Comparison of ENCODE assay signal across 17 mouse cellular contexts in genomic region chr13:73735270-73735669, GRCm38 (mm10). TPM values are rescaled to one million over a fixed set of nuclear protein-coding genes. Genes with fewer than 3 reads are reported as not detected.
DNase-seq lines count a peak whose midpoint lies in the region; ATAC-seq lines count a peak whose summit lies in the region.
"Had no signal": no experiment of that assay in that cellular context is flagged by ENCODE, and none has a peak within 500 bp of the region (broad histone marks: within the 10 kb centered on the region; RNA-seq: fewer than 3 reads in every experiment).

No protein-coding gene starts in this region.

- no peak for ATAC-seq in heart, embryonic 12.5 days (ENCODE audit: insufficient number of reproducible peaks, low FRiP score)
- ATAC-seq in liver, embryonic 15.5 days (ENCODE audit: insufficient read depth), result peak; percentile 56
- ATAC-seq in liver, embryonic 12.5 days, result no peak; the same call in 1 of the 2 replicates
- peak; percentile 22; the same call in 1 of the 2 replicates for ATAC-seq in limb, embryonic 13.5 days (ENCODE audit: low FRiP score, low read depth)
- ATAC-seq in stomach, embryonic 14.5 days (ENCODE audit: insufficient number of reproducible peaks, insufficient read depth, low FRiP score, low read depth), result peak; percentile 33; the same call in 1 of the 2 replicates
- ATAC-seq: midbrain, embryonic 16.5 days had no signal

- 80% methylated on average over 8 of the region's 8 CpGs for WGBS in heart, embryonic 12.5 days
- WGBS in liver, embryonic 15.5 days (ENCODE audit: insufficient replicate concordance), result 55% methylated on average over 8 of the region's 8 CpGs
- 69% methylated on average over 8 of the region's 8 CpGs for WGBS in liver, embryonic 12.5 days (ENCODE audit: insufficient replicate concordance)
- WGBS in limb, embryonic 13.5 days, result 52% methylated on average over 8 of the region's 8 CpGs
- 47% methylated on average over 8 of the region's 8 CpGs for WGBS in stomach, embryonic 14.5 days

- H3K27me3 ChIP-seq in heart, embryonic 12.5 days (replicated peaks), result peaks cover 31% of the 10 kb centered on the region
- peaks cover 37% of the 10 kb centered on the region for H3K27me3 ChIP-seq in liver, embryonic 15.5 days
- peaks cover 45% of the 10 kb centered on the region for H3K27me3 ChIP-seq in liver, embryonic 12.5 days (replicated peaks)
- peaks cover 17% of the 10 kb centered on the region for H3K27me3 ChIP-seq in limb, embryonic 13.5 days
- H3K27me3 ChIP-seq in stomach, embryonic 14.5 days (ENCODE audit: control insufficient read depth, insufficient read depth, low read length), result no peaks in the 10 kb centered on the region

- no peaks in the 10 kb centered on the region for H3K36me3 ChIP-seq in heart, embryonic 12.5 days
- H3K36me3 ChIP-seq in liver, embryonic 15.5 days (replicated peaks), result no peaks in the 10 kb centered on the region
- no peaks in the 10 kb centered on the region for H3K36me3 ChIP-seq in liver, embryonic 12.5 days
- no peaks in the 10 kb centered on the region for H3K36me3 ChIP-seq in limb, embryonic 13.5 days
- no peaks in the 10 kb centered on the region for H3K36me3 ChIP-seq in stomach, embryonic 14.5 days (ENCODE audit: control insufficient read depth, insufficient read depth, low read length)
- H3K36me3 ChIP-seq: embryonic facial prominence, embryonic 10.5 days; hindbrain, embryonic 12.5 days; neural tube, embryonic 13.5 days had no signal

- no peak overlapping the region for H3K4me3 ChIP-seq in heart, embryonic 12.5 days
- no peak overlapping the region for H3K4me3 ChIP-seq in liver, embryonic 15.5 days (replicated peaks)
- no peak overlapping the region for H3K4me3 ChIP-seq in liver, embryonic 12.5 days
- H3K4me3 ChIP-seq in limb, embryonic 13.5 days, result no peak overlapping the region
- no peak overlapping the region for H3K4me3 ChIP-seq in stomach, embryonic 14.5 days (ENCODE audit: low read depth, low read length)
- H3K4me3 ChIP-seq: embryonic facial prominence, embryonic 10.5 days; hindbrain, embryonic 12.5 days; left cerebral cortex, adult 2 months; neural tube, embryonic 13.5 days had no signal

- no peak overlapping the region for H3K27ac ChIP-seq in heart, embryonic 12.5 days (ENCODE audit: poor library complexity, severe bottlenecking)
- no peak overlapping the region for H3K27ac ChIP-seq in liver, embryonic 15.5 days (replicated peaks)
- H3K27ac ChIP-seq in liver, embryonic 12.5 days, result no peak overlapping the region
- no peak overlapping the region for H3K27ac ChIP-seq in limb, embryonic 13.5 days
- no peak overlapping the region for H3K27ac ChIP-seq in stomach, embryonic 14.5 days (ENCODE audit: low read length)
- H3K27ac ChIP-seq: embryonic facial prominence, embryonic 10.5 days; hindbrain, embryonic 12.5 days; kidney, postnatal 0 days; left cerebral cortex, adult 2 months; neural tube, embryonic 13.5 days had no signal

- peaks cover 8% of the 10 kb centered on the region for H3K4me1 ChIP-seq in heart, embryonic 12.5 days (replicated peaks)
- H3K4me1 ChIP-seq in liver, embryonic 15.5 days (replicated peaks), result 0 out of 2 replicates have a peak, but pooled peaks cover 5% of the 10 kb centered on the region
- peaks cover 8% of the 10 kb centered on the region; the same call in 1 of the 2 replicates for H3K4me1 ChIP-seq in liver, embryonic 12.5 days
- peaks cover 18% of the 10 kb centered on the region for H3K4me1 ChIP-seq in limb, embryonic 13.5 days
- H3K4me1 ChIP-seq in stomach, embryonic 14.5 days (ENCODE audit: control insufficient read depth, insufficient read depth, low read length), result no peaks in the 10 kb centered on the region

- no peak overlapping the region for H3K9ac ChIP-seq in heart, embryonic 12.5 days
- no peak overlapping the region for H3K9ac ChIP-seq in liver, embryonic 15.5 days
- H3K9ac ChIP-seq in liver, embryonic 12.5 days, result no peak overlapping the region
- H3K9ac ChIP-seq in limb, embryonic 13.5 days, result no peak overlapping the region
- H3K9ac ChIP-seq in stomach, embryonic 14.5 days (replicated peaks; ENCODE audit: low read depth, low read length), result no peak overlapping the region
- H3K9ac ChIP-seq: hindbrain, embryonic 12.5 days; neural tube, embryonic 13.5 days had no signal

- intact Hi-C loops in left cerebral cortex, postnatal 4 days (cut with DNase I), result no loop called here

- peak; percentile 92 for DNase-seq in heart, adult 11 months
- no peak for DNase-seq in left cerebral cortex, postnatal 4 days
- DNase-seq in embryo, embryonic 10 days (ENCODE audit: low spot score), result no peak
- DNase-seq: adrenal gland, adult 2 months; cerebellum, adult 9-11 months; retina, postnatal 1 day had no signal

- H3K4me2 ChIP-seq in heart, embryonic 12.5 days, result no peak overlapping the region
- H3K4me2 ChIP-seq in liver, embryonic 15.5 days, result no peak overlapping the region
- no peak overlapping the region for H3K4me2 ChIP-seq in liver, embryonic 12.5 days
- H3K4me2 ChIP-seq in limb, embryonic 13.5 days (replicated peaks), result no peak overlapping the region
- no peak overlapping the region for H3K4me2 ChIP-seq in stomach, embryonic 14.5 days (replicated peaks; ENCODE audit: low read depth, low read length)
- H3K4me2 ChIP-seq: hindbrain, embryonic 12.5 days; neural tube, embryonic 13.5 days had no signal

- H3K9me3 ChIP-seq in heart, embryonic 12.5 days (replicated peaks), result no peaks in the 10 kb centered on the region
- H3K9me3 ChIP-seq in liver, embryonic 15.5 days (replicated peaks), result no peaks in the 10 kb centered on the region
- no peaks in the 10 kb centered on the region for H3K9me3 ChIP-seq in liver, embryonic 12.5 days (replicated peaks)
- H3K9me3 ChIP-seq in limb, embryonic 13.5 days, result no peaks in the 10 kb centered on the region
- H3K9me3 ChIP-seq in stomach, embryonic 14.5 days (ENCODE audit: control insufficient read depth, low read depth, low read length), result no peaks in the 10 kb centered on the region
- H3K9me3 ChIP-seq: embryonic facial prominence, embryonic 10.5 days; hindbrain, embryonic 12.5 days; neural tube, embryonic 13.5 days had no signal

RNA-seq across cellular contexts. Expression of gene Slc12a7, which starts 2.4 kb away (rescaled TPM):
- 52.1 and 53.2 TPM in 2 replicates for polyA plus RNA-seq in heart, embryonic 12.5 days (2016; fragmentation: Nextera tagmentation; extraction: Ambion mirVana)
- polyA plus RNA-seq in liver, embryonic 15.5 days (2015; fragmentation: Nextera tagmentation; extraction: Ambion mirVana), result 9.2 and 11.2 TPM in 2 replicates
- 10.8 and 11.1 TPM in 2 replicates for polyA plus RNA-seq in liver, embryonic 12.5 days (2016; fragmentation: Nextera tagmentation; extraction: Ambion mirVana)
- 25.6 and 28.2 TPM in 2 replicates for polyA plus RNA-seq in limb, embryonic 13.5 days (2015; fragmentation: Nextera tagmentation; extraction: Ambion mirVana)
- 20.1 and 21.8 TPM in 2 replicates for polyA plus RNA-seq in stomach, embryonic 14.5 days (2014; fragmentation: Nextera tagmentation; extraction: Ambion mirVana)
- 10 to 100 TPM; 12.1 to 12.3 TPM for total RNA-seq in left cerebral cortex, postnatal 4 days (2021)

RNA-seq across cellular contexts. Expression of gene Slc6a19, which starts 30.6 kb away (rescaled TPM):
- polyA plus RNA-seq in heart, embryonic 12.5 days (2016; fragmentation: Nextera tagmentation; extraction: Ambion mirVana), result not detected in 2 replicates
- polyA plus RNA-seq in liver, embryonic 15.5 days (2015; fragmentation: Nextera tagmentation; extraction: Ambion mirVana), result 0.83 and 1.0 TPM in 2 replicates
- polyA plus RNA-seq in liver, embryonic 12.5 days (2016; fragmentation: Nextera tagmentation; extraction: Ambion mirVana), result 0.45 and 0.47 TPM in 2 replicates
- 0.04 and 0.05 TPM in 2 replicates for polyA plus RNA-seq in limb, embryonic 13.5 days (2015; fragmentation: Nextera tagmentation; extraction: Ambion mirVana)
- not detected in 2 replicates for polyA plus RNA-seq in stomach, embryonic 14.5 days (2014; fragmentation: Nextera tagmentation; extraction: Ambion mirVana)
- total RNA-seq in left cerebral cortex, postnatal 4 days (2021), result not detected

RNA-seq across cellular contexts. Expression of gene Slc6a18, which starts 57.4 kb away (rescaled TPM):
- polyA plus RNA-seq in heart, embryonic 12.5 days (2016; fragmentation: Nextera tagmentation; extraction: Ambion mirVana), result not detected in 2 replicates
- not detected in 2 replicates for polyA plus RNA-seq in liver, embryonic 15.5 days (2015; fragmentation: Nextera tagmentation; extraction: Ambion mirVana)
- not detected in 2 replicates for polyA plus RNA-seq in liver, embryonic 12.5 days (2016; fragmentation: Nextera tagmentation; extraction: Ambion mirVana)
- polyA plus RNA-seq in limb, embryonic 13.5 days (2015; fragmentation: Nextera tagmentation; extraction: Ambion mirVana), result not detected in 2 replicates
- polyA plus RNA-seq in stomach, embryonic 14.5 days (2014; fragmentation: Nextera tagmentation; extraction: Ambion mirVana), result not detected in 2 replicates
- total RNA-seq in left cerebral cortex, postnatal 4 days (2021), result not detected
- total RNA-seq: adrenal gland, adult 2 months; left cerebral cortex, adult 2 months had no signal
- polyA plus RNA-seq: adrenal gland, adult 2 months; embryonic facial prominence, embryonic 10.5 days; hindbrain, embryonic 12.5 days; midbrain, embryonic 16.5 days; neural tube, embryonic 13.5 days had no signal

Comparison
In these comparisons a context has a peak if more than half of its experiments do, and no peak if none do; other contexts are left out.
1. ATAC-seq: peak in liver, embryonic 15.5 days (single experiment), limb, embryonic 13.5 days (single experiment) and stomach, embryonic 14.5 days (single experiment); none in heart, embryonic 12.5 days (single experiment) and liver, embryonic 12.5 days (single experiment).